Mouse (Mus musculus) cerebellum, adult (tissue): ENCODE measurements around the gene Ifi27l2b.
"Not testable (repeated sequence)": the region's sequence is repeated elsewhere in the genome, so short reads cannot be mapped to it uniquely, and the experiment has no call there.

Experiments used
- ATAC-seq: cut with Nextera tagmentation; 2 replicates; pipeline ENCODE4 v1.9.2; 2017; ENCODE audit warnings: mild to moderate bottlenecking, moderate library complexity, mixed read lengths; ENCODE audit not compliant: insufficient number of reproducible peaks, low FRiP score, low TSS enrichment

The Ifi27l2b gene

GRCm38 (mm10) chr12:103457140-103457539 is at the start of gene Ifi27l2b:
TSS of gene Ifi27l2b (minus strand) at chr12:103457223.
- no peak for ATAC-seq

GRCm38 (mm10) chr12:103504402-103504801 is 47.4 kb upstream of the Ifi27l2b start:
- no peak for ATAC-seq

GRCm38 (mm10) chr12:103503300-103503699 is 46.3 kb upstream of the Ifi27l2b start:
- ATAC-seq: no peak

- no peak for ATAC-seq
Observed at GRCm38 (mm10) chr12:103499261-103499660, 42.2 kb upstream of the Ifi27l2b start.

GRCm38 (mm10) chr12:103498768-103499167 is 41.7 kb upstream of the Ifi27l2b start:
- no peak for ATAC-seq

- no peak for ATAC-seq
Observed at GRCm38 (mm10) chr12:103494486-103494885, 37.5 kb upstream of the Ifi27l2b start.

- peak; percentile 77 for ATAC-seq
Observed at GRCm38 (mm10) chr12:103492767-103493166, 35.7 kb upstream of the Ifi27l2b start.

- no peak for ATAC-seq
Observed at GRCm38 (mm10) chr12:103491091-103491730, 34.2 kb upstream of the Ifi27l2b start.

- no peak for ATAC-seq
Observed at GRCm38 (mm10) chr12:103487750-103488149, 30.7 kb upstream of the Ifi27l2b start.

- no peak for ATAC-seq
Observed at GRCm38 (mm10) chr12:103487276-103487675, 30.3 kb upstream of the Ifi27l2b start.

GRCm38 (mm10) chr12:103486726-103487125 is 29.7 kb upstream of the Ifi27l2b start:
- ATAC-seq: peak; percentile 74

GRCm38 (mm10) chr12:103484200-103484972 is 27.4 kb upstream of the Ifi27l2b start:
- ATAC-seq: not testable (repeated sequence)

GRCm38 (mm10) chr12:103482781-103483180 is 25.8 kb upstream of the Ifi27l2b start:
- no peak for ATAC-seq

GRCm38 (mm10) chr12:103481671-103482070 is 24.6 kb upstream of the Ifi27l2b start:
- ATAC-seq: no peak

GRCm38 (mm10) chr12:103477461-103478015 is 20.5 kb upstream of the Ifi27l2b start:
- ATAC-seq: no peak

GRCm38 (mm10) chr12:103476779-103477389 is 19.9 kb upstream of the Ifi27l2b start:
- ATAC-seq: no peak

- no peak for ATAC-seq
Observed at GRCm38 (mm10) chr12:103474481-103474880, 17.5 kb upstream of the Ifi27l2b start.

- not testable (repeated sequence) for ATAC-seq
Observed at GRCm38 (mm10) chr12:103456727-103457126, 296 bp downstream of the Ifi27l2b start.

GRCm38 (mm10) chr12:103453361-103453760 is 3.7 kb downstream of the Ifi27l2b start:
- ATAC-seq: no peak

GRCm38 (mm10) chr12:103445060-103445459 is 12.0 kb downstream of the Ifi27l2b start:
- ATAC-seq: no peak

GRCm38 (mm10) chr12:103444261-103444660 is 12.8 kb downstream of the Ifi27l2b start:
- ATAC-seq: not testable (repeated sequence)
